Mouse (Mus musculus) midbrain, postnatal 0 days (tissue): ENCODE measurements around the gene Myof. TPM values are rescaled to one million over a fixed set of nuclear protein-coding genes. Genes with fewer than 3 reads are reported as not detected.
A peak's percentile ranks its signal among the peaks of the same experiment; 100 is the strongest.

Experiments
- ATAC-seq: fragments of 200-750 bp; cut with Nextera tagmentation; 2 replicates; pipeline ENCODE4 v1.8.0; 2017; ENCODE audit warnings: moderate number of reproducible peaks, mild to moderate bottlenecking, moderate TSS enrichment, moderate library complexity; ENCODE audit not compliant: low FRiP score
- DNase-seq: peaks from one replicate; pipeline ENCODE4 v3.0.0-alpha.2; 2015; ENCODE audit warnings: low spot score
- H3K27ac ChIP-seq: fragments of 300-500 bp; sonication (generic); 2 replicates; pipeline ENCODE4 v1.5.1; 2014; ENCODE audit warnings: low read depth, mild to moderate bottlenecking, low read length, mixed read lengths
- H3K27me3 ChIP-seq: fragments of 300-500 bp; sonication (generic); 2 replicates; pipeline ENCODE4 v1.6.1; 2014; ENCODE audit warnings: low read length, control low read depth, mixed read lengths; ENCODE audit not compliant: insufficient read depth
- H3K36me3 ChIP-seq: fragments of 300-500 bp; sonication (generic); 2 replicates; pipeline ENCODE4 v1.6.1; 2014; ENCODE audit warnings: low read length, control low read depth, mixed read lengths; ENCODE audit not compliant: insufficient read depth
- H3K4me1 ChIP-seq: fragments of 300-500 bp; sonication (generic); 2 replicates; pipeline ENCODE4 v1.6.1; 2014; ENCODE audit warnings: mild to moderate bottlenecking, control low read depth, antibody characterized with exemption, low read length, mixed read lengths; ENCODE audit not compliant: insufficient read depth
- H3K4me2 ChIP-seq: fragments of 300-500 bp; sonication (generic); 2 replicates; pipeline ENCODE4 v1.6.1; 2014; ENCODE audit warnings: low read depth, mild to moderate bottlenecking, low read length, mixed read lengths; ENCODE audit not compliant: poor library complexity, severe bottlenecking
- H3K4me3 ChIP-seq: fragments of 300-500 bp; sonication (generic); 2 replicates; pipeline ENCODE4 v1.5.1; 2014; ENCODE audit warnings: low read depth, mild to moderate bottlenecking, low read length, moderate library complexity
- H3K9ac ChIP-seq: fragments of 300-500 bp; sonication (generic); replicated peaks from 2 replicates; pipeline ENCODE4 v1.6.1; 2014; ENCODE audit warnings: mild to moderate bottlenecking, low read length, moderate library complexity, mixed read lengths; ENCODE audit not compliant: poor library complexity, severe bottlenecking
- H3K9me3 ChIP-seq: fragments of 300-500 bp; sonication (generic); 2 replicates; pipeline ENCODE4 v1.6.1; 2016; ENCODE audit warnings: low read length, control low read depth
- CTCF ChIP-seq: IDR thresholded peaks from 2 replicates; pipeline ENCODE4 v1.5.1; 2016; ENCODE audit warnings: antibody characterized with exemption, mild to moderate bottlenecking
- WGBS: fragments of 180-500 bp; shearing (Covaris S2); extraction: QIAGEN DNeasy Blood & Tissue Kit; methylation state at CpG from one replicate; pipeline ENCODE4 v1.1.7; 2014; 5-methylcytosine and 5-hydroxymethylcytosine counted together
- polyA plus RNA-seq: library from polyadenylated mRNA; unstranded; fragments of >200 nt; fragmentation: Nextera tagmentation; extraction: Ambion mirVana; gene quantifications from 2 replicates; pipeline ENCODE4 v1.2.1, GENCODE M21; 2015
- total RNA-seq: library from RNA; depleted of rRNA; stranded (reverse); fragments of >200 nt; gene quantifications from 2 replicates; pipeline ENCODE4 v1.2.3, GENCODE M21; 2014

Gene Myof
- total and polyA plus RNA-seq, 2 experiments from 2014 or later: 2.1 to 5.4 TPM

DNA sequence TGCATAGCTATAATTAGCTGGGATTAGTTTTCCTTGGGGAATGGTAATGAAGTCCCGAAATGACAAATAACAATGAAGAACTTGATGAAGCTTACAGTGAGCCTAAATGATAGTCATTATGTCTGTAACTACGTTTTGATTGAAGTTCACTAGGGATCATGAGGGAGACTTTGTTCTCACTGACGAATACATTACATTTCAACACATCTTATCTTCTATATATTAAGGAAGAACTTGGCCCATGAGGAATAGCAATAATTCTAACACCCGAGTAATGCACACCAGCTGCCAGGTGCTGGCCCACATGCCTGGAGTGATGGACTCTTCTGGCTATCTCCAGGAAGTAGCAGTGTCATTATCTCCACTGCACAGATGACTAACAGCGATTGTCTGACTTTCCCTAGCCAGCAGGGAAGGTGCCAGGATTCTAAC lies 133.5 kb downstream of the Myof start:
- TF ChIP-seq CTCF: no peak
- Histone ChIP-seq H3K27ac (no peak overlapping the region), H3K9ac (no peak overlapping the region), H3K4me1 (no peaks in the 10 kb centered on the region), H3K27me3 (no peaks in the 10 kb centered on the region), H3K4me2 (no peak overlapping the region), H3K4me3 (no peak overlapping the region), H3K9me3 (no peaks in the 10 kb centered on the region), H3K36me3 (no peaks in the 10 kb centered on the region)
- ATAC-seq: no peak
- DNase-seq: peak; percentile 4
- 54% methylated on average over 5 of the region's 5 CpGs for WGBS

DNA sequence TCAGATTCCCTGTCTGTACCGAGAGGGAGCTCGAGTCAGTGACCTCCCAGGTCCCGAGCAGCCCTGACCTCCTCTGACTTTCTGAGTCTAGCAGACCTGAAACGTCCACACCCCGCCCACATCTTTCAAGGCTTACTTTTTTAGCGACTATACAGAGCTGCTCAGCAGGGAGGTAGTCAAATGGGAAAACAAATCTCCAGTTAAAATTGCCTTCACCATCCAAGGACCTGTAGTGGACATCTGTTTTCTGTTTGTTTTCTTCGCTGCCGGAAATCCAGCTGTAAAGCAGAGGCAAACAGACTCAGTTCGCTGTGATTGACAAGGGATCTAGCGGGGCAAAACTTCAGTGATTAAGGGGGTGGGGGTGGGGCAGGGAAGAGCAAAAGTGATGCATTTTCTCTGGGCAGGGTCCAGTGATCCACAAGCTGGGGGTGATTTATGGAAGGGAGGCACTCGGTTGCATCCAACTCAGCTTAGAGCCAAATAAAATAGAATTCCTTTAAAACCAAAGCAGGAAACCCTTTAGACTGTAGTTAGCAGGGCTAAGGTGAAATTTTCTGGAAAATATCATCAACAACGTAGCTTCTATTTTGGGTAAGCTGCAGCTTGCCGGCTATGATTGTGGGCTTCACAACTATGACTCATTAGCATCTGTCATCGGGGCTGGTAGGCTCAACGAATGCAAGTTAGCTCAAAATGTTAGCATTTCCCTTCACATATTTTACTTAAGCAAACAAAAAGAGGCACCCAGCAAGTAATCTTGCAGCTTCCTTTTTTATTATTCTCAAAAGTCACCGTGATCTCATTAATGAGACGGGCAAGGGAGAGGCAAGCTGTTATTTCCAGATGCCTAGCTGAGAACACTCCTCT lies 135.7 kb downstream of the Myof start:
- Histone ChIP-seq H3K27me3 (no peaks in the 10 kb centered on the region), H3K36me3 (no peaks in the 10 kb centered on the region), H3K4me3 (no peak overlapping the region), H3K9me3 (no peaks in the 10 kb centered on the region), H3K27ac (no peak overlapping the region), H3K9ac (no peak overlapping the region), H3K4me1 (no peaks in the 10 kb centered on the region), H3K4me2 (no peak overlapping the region)
- no peak for TF ChIP-seq CTCF
- ATAC-seq: no peak
- no peak for DNase-seq
- 31% methylated on average over 17 of the region's 17 CpGs for WGBS

DNA sequence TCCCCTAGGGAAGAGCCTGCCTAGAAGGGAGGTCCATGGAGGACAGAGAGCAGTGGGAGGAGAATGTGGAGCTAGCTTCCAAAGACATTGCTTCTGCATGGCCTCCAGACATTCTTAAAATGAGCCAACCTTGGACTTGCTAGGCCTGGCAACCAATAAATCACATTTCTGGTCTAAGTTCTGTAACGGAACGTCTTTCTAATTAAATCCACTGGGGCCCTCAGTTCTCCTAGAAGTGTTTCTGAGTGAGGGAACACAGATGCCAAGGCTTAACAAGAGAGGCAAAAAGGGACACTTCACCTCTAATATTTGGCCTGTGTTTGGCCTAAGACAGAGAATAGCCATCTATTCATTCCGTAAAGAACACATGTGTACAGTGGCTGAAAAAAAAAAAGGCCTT lies 136.5 kb downstream of the Myof start:
- Histone ChIP-seq H3K27ac (no peak overlapping the region), H3K27me3 (no peaks in the 10 kb centered on the region), H3K9ac (no peak overlapping the region), H3K9me3 (no peaks in the 10 kb centered on the region), H3K4me3 (no peak overlapping the region), H3K4me2 (no peak overlapping the region), H3K4me1 (no peaks in the 10 kb centered on the region), H3K36me3 (no peaks in the 10 kb centered on the region)
- ATAC-seq (no peak), DNase-seq (no peak)
- no peak for TF ChIP-seq CTCF
- 77% methylated on average over 3 of the region's 3 CpGs for WGBS

- Histone ChIP-seq H3K4me1 (no peaks in the 10 kb centered on the region), H3K27me3 (no peaks in the 10 kb centered on the region), H3K36me3 (no peaks in the 10 kb centered on the region), H3K27ac (no peak overlapping the region), H3K9me3 (no peaks in the 10 kb centered on the region), H3K4me3 (no peak overlapping the region), H3K4me2 (no peak overlapping the region), H3K9ac (no peak overlapping the region)
- no peak for DNase-seq
- 17% methylated on average over 7 of the region's 7 CpGs for WGBS
- no peak for ATAC-seq
- no peak for TF ChIP-seq CTCF
Observed at GRCm38 (mm10) chr19:37896081-37896480, 147.3 kb downstream of the Myof start.

DNA sequence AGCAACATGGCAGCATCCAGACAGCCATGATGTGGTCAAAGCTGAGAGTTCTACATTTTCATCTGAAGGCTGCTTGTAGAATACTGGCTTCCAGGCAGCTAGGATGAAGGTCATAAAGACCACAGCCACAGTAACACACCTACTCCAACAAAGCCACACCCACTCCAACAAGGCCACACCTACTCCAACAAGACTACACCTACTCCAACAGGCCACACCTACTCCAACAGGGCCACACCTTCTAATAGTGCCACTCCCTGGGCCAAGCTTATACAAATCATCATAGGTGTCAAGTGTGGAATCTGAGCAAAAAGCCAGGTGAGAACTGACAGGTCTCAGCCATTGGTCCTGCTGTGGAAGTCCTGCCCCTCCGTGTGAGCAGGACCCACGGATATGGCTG lies 152.4 kb downstream of the Myof start:
- WGBS: 85% methylated on average over 2 of the region's 2 CpGs
- Histone ChIP-seq H3K36me3 (no peaks in the 10 kb centered on the region), H3K4me3 (no peak overlapping the region), H3K4me1 (no peaks in the 10 kb centered on the region), H3K27me3 (no peaks in the 10 kb centered on the region), H3K27ac (no peak overlapping the region), H3K4me2 (no peak overlapping the region), H3K9ac (no peak overlapping the region), H3K9me3 (no peaks in the 10 kb centered on the region)
- ATAC-seq: no peak
- no peak for TF ChIP-seq CTCF
- DNase-seq: no peak

- H3K36me3 ChIP-seq: no peaks in the 10 kb centered on the region
- ATAC-seq (0 out of 2 replicates have a peak, but pooled peaks have one; percentile 38), DNase-seq (peak; percentile 86)
- H3K27ac ChIP-seq: no peak overlapping the region
- no peaks in the 10 kb centered on the region for H3K27me3 ChIP-seq
- 13% methylated on average over 15 of the region's 15 CpGs for WGBS
- peak overlapping the region; percentile 30; the same call in 1 of the 2 replicates for H3K9ac ChIP-seq
- H3K4me1 ChIP-seq: no peaks in the 10 kb centered on the region
- no peaks in the 10 kb centered on the region for H3K9me3 ChIP-seq
- peak; percentile 88 for TF ChIP-seq CTCF
- peak overlapping the region; percentile 35 for H3K4me3 ChIP-seq
- H3K4me2 ChIP-seq: peak overlapping the region; percentile 56
Observed at GRCm38 (mm10) chr19:37886355-37887120, 156.8 kb downstream of the Myof start.
